In the genomic region with DNA sequence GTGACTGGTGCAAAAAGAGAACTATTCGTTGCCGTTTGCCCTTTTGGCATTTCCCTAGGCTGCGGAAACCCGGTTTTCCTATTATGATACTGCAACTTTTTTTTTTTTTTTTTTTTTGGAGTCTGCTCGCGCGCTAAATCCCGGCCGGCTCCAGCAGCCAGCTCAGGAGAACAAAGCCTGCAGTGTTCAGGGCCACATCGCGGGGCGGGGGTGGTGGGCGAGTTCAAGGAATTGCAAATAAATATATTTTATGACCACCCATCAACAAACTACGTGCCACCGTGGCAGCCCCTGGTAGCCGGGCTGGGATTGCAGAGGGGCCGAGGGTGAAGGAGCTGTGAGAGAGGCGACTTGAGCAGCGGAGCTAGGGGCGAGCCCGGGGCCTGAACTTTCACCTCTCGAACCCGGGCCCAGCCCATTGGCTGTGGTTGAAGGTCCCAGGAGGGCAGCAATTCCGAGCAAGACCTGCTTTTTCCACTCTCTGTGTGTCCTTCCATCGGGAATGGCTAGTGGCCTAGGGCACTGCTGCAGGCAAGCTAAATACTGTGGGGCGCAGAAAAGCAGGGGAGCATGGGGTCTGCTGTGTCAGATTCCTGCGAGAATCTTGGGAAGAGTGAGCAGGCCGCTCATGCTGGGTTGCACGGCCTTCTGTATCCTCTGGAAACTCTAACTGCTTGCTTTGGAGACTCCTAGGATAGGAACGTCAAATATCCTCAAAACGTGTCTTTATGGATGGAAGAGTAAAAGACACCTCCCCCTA, we compare ENCODE assay signal across 8 mouse cellular contexts. TPM values are rescaled to one million over a fixed set of nuclear protein-coding genes. Genes with fewer than 3 reads are reported as not detected.
DNase-seq lines count a peak whose midpoint lies in the region.

No protein-coding gene starts in this region.

- under 1% methylated on average over 31 of the region's 31 CpGs for WGBS in limb, embryonic 10.5 days

- H3K4me1 ChIP-seq in limb, embryonic 10.5 days: peaks cover 45% of the 10 kb centered on the region

- H3K36me3 ChIP-seq in limb, embryonic 10.5 days: no peaks in the 10 kb centered on the region

- peak; percentile 19 to 23 for DNase-seq in cerebellum, postnatal 14 days
- no peak for DNase-seq in cerebellum, adult 11-12 months
- DNase-seq in ES-CJ7 (ENCODE audit: low read depth, low spot score) (peak; percentile 27), MN1 (ENCODE audit: low spot score) (no peak)
- peak; percentile 86 for DNase-seq in forelimb bud, embryonic 11.5 days (ENCODE audit: low read depth, low spot score)
- peak; percentile 83 for DNase-seq in limb, embryonic 10.5 days (ENCODE audit: low spot score)
- peak; percentile 87 for DNase-seq in neural tube, embryonic 10.5 days (ENCODE audit: extremely low spot score, low spot score)
- DNase-seq in thymus, postnatal 4 days: no peak

- H3K27me3 ChIP-seq in limb, embryonic 10.5 days (ENCODE audit: low read depth, poor library complexity, severe bottlenecking): peaks cover 10% of the 10 kb centered on the region; the same call in 1 of the 2 replicates

- no peaks in the 10 kb centered on the region for H3K9me3 ChIP-seq in limb, embryonic 10.5 days (replicated peaks)

- H3K27ac ChIP-seq in limb, embryonic 10.5 days: peak overlapping the region; percentile 93

- H3K4me3 ChIP-seq in limb, embryonic 10.5 days: peak overlapping the region; percentile 78

RNA-seq across cellular contexts. Expression of a gene that starts 2.9 kb away (rescaled TPM):
- polyA plus RNA-seq in limb, embryonic 10.5 days (2016; fragmentation: Nextera tagmentation; extraction: Ambion mirVana): 9.0 and 17.9 TPM in 2 replicates

Comparison
In these comparisons a context has a peak if more than half of its experiments do, and no peak if none do; other contexts are left out.
1. DNase-seq: peak in cerebellum, postnatal 14 days (2 of 2), ES-CJ7 (single experiment), forelimb bud, embryonic 11.5 days (single experiment), limb, embryonic 10.5 days (single experiment) and neural tube, embryonic 10.5 days (single experiment); none in cerebellum, adult 11-12 months (single experiment), MN1 (single experiment) and thymus, postnatal 4 days (single experiment).